Mouse (Mus musculus): Measurements from ENCODE around the gene Gm11239.
"Not testable (repeated sequence)": the region's sequence is repeated elsewhere in the genome, so short reads cannot be mapped to it uniquely, and the experiment has no call there.

Gm11239 gene

GRCm38 (mm10) chr4:73668054-73668453 lies at the start of gene Gm11239:
Gene Gm11239, plus strand, starts transcription at chr4:73668354.
- DNase-seq (ENCODE audit: inconsistent age in 2 of 2, low spot score in 1 of 2) = not testable (repeated sequence)

DNA sequence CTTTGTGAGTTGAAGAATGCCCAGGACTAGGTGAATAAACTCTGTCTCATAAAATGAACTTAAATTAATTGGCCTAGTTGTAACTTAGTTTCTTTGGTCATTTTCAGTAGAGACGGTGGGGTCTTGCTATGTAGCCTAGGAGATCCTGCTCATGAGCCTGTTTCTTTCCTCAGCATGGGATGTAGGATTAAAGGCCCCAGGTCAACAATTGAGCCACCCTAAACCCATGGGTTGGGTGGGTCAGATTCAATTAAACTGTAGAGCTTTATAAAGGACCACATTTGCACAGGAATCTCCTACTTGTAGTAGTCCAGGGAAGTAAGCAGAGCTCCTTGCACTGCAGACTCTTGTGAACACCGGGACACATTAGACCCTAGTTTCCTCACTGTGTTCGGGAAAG lies 45.5 kb upstream of the Gm11239 start, which contains the start of gene Gm11237:
Gm11237 (plus strand) TSS at position 301 of the 400 bp plus-strand sequence.
- DNase-seq (ENCODE audit: inconsistent age in 2 of 2, low spot score in 1 of 2) = not testable (repeated sequence)

DNA sequence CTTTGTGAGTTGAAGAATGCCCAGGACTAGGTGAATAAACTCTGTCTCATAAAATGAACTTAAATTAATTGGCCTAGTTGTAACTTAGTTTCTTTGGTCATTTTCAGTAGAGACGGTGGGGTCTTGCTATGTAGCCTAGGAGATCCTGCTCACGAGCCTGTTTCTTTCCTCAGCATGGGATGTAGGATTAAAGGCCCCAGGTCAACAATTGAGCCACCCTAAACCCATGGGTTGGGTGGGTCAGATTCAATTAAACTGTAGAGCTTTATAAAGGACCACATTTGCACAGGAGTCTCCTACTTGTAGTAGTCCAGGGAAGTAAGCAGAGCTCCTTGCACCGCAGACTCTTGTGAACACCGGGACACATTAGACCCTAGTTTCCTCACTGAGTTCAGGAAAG lies 30.3 kb upstream of the Gm11239 start, which contains the start of gene Gm11236:
Gm11236 (plus strand) TSS at position 301 of the 400 bp plus-strand sequence.
- DNase-seq (ENCODE audit: inconsistent age in 2 of 2, low spot score in 1 of 2) = not testable (repeated sequence)

GRCm38 (mm10) chr4:73661864-73662263 lies 6.3 kb upstream of the Gm11239 start:
- DNase-seq (ENCODE audit: inconsistent age in 2 of 2, low spot score in 1 of 2) = not testable (repeated sequence)

- not testable (repeated sequence) for DNase-seq (ENCODE audit: inconsistent age in 2 of 2, low spot score in 1 of 2)
Observed at GRCm38 (mm10) chr4:73683216-73683615, 15.1 kb downstream of the Gm11239 start, which contains the start of gene Gm428. Gene Gm428, plus strand, starts transcription at chr4:73683516.

- DNase-seq (ENCODE audit: inconsistent age in 2 of 2, low spot score in 1 of 2) = no peak
Observed at GRCm38 (mm10) chr4:73718761-73719160, 50.6 kb downstream of the Gm11239 start.

GRCm38 (mm10) chr4:73719819-73720218 lies 51.7 kb downstream of the Gm11239 start:
- DNase-seq (ENCODE audit: inconsistent age in 2 of 2, low spot score in 1 of 2) = no peak

All from adrenal gland, adult (tissue).